Mouse (Mus musculus) cerebellum, adult 18-20 months (tissue): ENCODE results near the gene Os9.
A peak's percentile ranks its signal among the peaks of the same experiment; 100 is the strongest.
"Not testable (repeated sequence)": the region's sequence is repeated elsewhere in the genome, so short reads cannot be mapped to it uniquely, and the experiment has no call there.

Experiments used
- DNase-seq, 2 experiments: peaks; one replicate each; pipeline ENCODE4 v3.0.0; 2021

The Os9 gene

GRCm38 (mm10) chr10:127121066-127121477 lies at the start of gene Os9:
Gene Os9, minus strand, starts transcription at chr10:127121131.
- DNase-seq: peak; percentile 94 to 98

- DNase-seq: peak in 1 of 2 experiments; percentile 26
Measured at GRCm38 (mm10) chr10:127170002-127170401, 49.1 kb upstream of the Os9 start.

GRCm38 (mm10) chr10:127167614-127168192 lies 46.8 kb upstream of the Os9 start:
- peak in 1 of 2 experiments; percentile 28 for DNase-seq

- DNase-seq: peak in 1 of 2 experiments; percentile 30
Measured at GRCm38 (mm10) chr10:127166771-127167613, 46.1 kb upstream of the Os9 start.

- DNase-seq: no peak
Measured at GRCm38 (mm10) chr10:127166404-127166715, 45.4 kb upstream of the Os9 start.

- peak; percentile 65 to 79 for DNase-seq
Measured at GRCm38 (mm10) chr10:127165654-127166403, 44.9 kb upstream of the Os9 start.

- DNase-seq: peak in 1 of 2 experiments; percentile 58
Measured at GRCm38 (mm10) chr10:127165354-127165653, 44.4 kb upstream of the Os9 start.

GRCm38 (mm10) chr10:127164631-127165353 lies 43.9 kb upstream of the Os9 start, which contains the start of gene B4galnt1:
Gene B4galnt1, plus strand, starts transcription at chr10:127165225.
- DNase-seq: peak; percentile 84 to 92

GRCm38 (mm10) chr10:127164190-127164589 lies 43.3 kb upstream of the Os9 start:
- peak in 1 of 2 experiments; percentile 4 for DNase-seq

- not testable (repeated sequence) for DNase-seq
Measured at GRCm38 (mm10) chr10:127162771-127163261, 41.9 kb upstream of the Os9 start.

- DNase-seq: no peak
Measured at GRCm38 (mm10) chr10:127160728-127161127, 39.8 kb upstream of the Os9 start.

- DNase-seq: no peak
Measured at GRCm38 (mm10) chr10:127160081-127160480, 39.1 kb upstream of the Os9 start.

GRCm38 (mm10) chr10:127158471-127158870 lies 37.5 kb upstream of the Os9 start:
- no peak for DNase-seq

- DNase-seq: no peak
Measured at GRCm38 (mm10) chr10:127156511-127156910, 35.6 kb upstream of the Os9 start.

GRCm38 (mm10) chr10:127156089-127156488 lies 35.2 kb upstream of the Os9 start:
- no peak for DNase-seq

GRCm38 (mm10) chr10:127154652-127155051 lies 33.7 kb upstream of the Os9 start:
- DNase-seq: no peak

- no peak for DNase-seq
Measured at GRCm38 (mm10) chr10:127154241-127154640, 33.3 kb upstream of the Os9 start.

- no peak for DNase-seq
Measured at GRCm38 (mm10) chr10:127153323-127153722, 32.4 kb upstream of the Os9 start.

- DNase-seq: not testable (repeated sequence)
Measured at GRCm38 (mm10) chr10:127152556-127152955, 31.6 kb upstream of the Os9 start.

- DNase-seq: not testable (repeated sequence)
Measured at GRCm38 (mm10) chr10:127151233-127151632, 30.3 kb upstream of the Os9 start.

GRCm38 (mm10) chr10:127150471-127150872 lies 29.5 kb upstream of the Os9 start:
- DNase-seq: no peak

GRCm38 (mm10) chr10:127147135-127147534 lies 26.2 kb upstream of the Os9 start:
- DNase-seq: no peak

- DNase-seq: no peak
Measured at GRCm38 (mm10) chr10:127145303-127145702, 24.4 kb upstream of the Os9 start.
